Mouse (Mus musculus) CH12F3 (cell line): Measurements from ENCODE around the gene Gm3139.
"Not testable (repeated sequence)": the region's sequence is repeated elsewhere in the genome, so short reads cannot be mapped to it uniquely, and the experiment has no call there.

ENCODE experiments used
- in situ Hi-C: fragments of 300-500 bp; cut with MboI; formaldehyde crosslinking; loops from 2 replicates; pipeline ENCODE4 v1.14.3; 2020; ENCODE audit warnings: low sequenced_read_pairs

The Gm3139 gene

DNA sequence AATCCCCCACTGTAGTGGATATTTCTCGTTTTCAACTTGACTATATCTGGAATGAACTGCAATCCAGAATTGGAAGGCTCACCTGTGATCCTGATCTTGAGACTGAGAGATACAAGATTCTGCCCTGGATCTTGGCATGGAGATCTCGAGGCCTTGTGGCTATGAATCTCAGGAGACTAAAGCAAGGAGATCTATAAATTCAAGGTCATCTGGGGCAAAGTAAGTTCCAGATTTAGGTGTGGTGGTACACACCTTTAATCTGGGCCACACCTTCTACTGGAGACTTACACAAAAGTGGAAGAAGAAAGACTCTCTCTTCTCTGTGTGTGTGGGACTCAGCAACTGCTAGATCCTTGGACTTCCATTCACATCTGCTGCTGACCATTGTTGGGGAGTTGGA lies at the start of gene Gm3139:
TSS of gene Gm3139 (plus strand) at position 301 of the 400 bp plus-strand sequence.
- in situ Hi-C loops, result not testable (repeated sequence)
